Mouse (Mus musculus) thymus, adult 2 months (tissue): Measurements from ENCODE around the gene Rpf1.

Source experiments
- CTCF ChIP-seq: fragments of 200-500 bp; IDR thresholded peaks from 2 replicates; pipeline ENCODE4 v1.5.1; 2012; ENCODE audit warnings: mild to moderate bottlenecking, control low read depth, low read length, moderate library complexity, borderline replicate concordance; ENCODE audit not compliant: control insufficient read depth, poor library complexity, insufficient read depth; ENCODE audit errors: extremely low read depth
- POLR2A ChIP-seq: fragments of 200-500 bp; IDR thresholded peaks from 2 replicates; pipeline ENCODE4 v1.6.1; 2012; ENCODE audit warnings: mild to moderate bottlenecking, low read length, control low read depth, moderate library complexity; ENCODE audit not compliant: control insufficient read depth, poor library complexity, insufficient read depth; ENCODE audit errors: extremely low read depth

- TF ChIP-seq CTCF (no peak), POLR2A (no peak)
Measured at GRCm38 (mm10) chr3:146567366-146567765, 46.1 kb upstream of the Rpf1 start.
